Mouse (Mus musculus): ENCODE data around the gene Mars. TPM values are rescaled to one million over a fixed set of nuclear protein-coding genes. Genes with fewer than 3 reads are reported as not detected.
A peak's percentile ranks its signal among the peaks of the same experiment; 100 is the strongest.

Gene Mars
- 10 to 100 TPM; 85.5 to 89.5 TPM for total RNA-seq (2021)
- long read RNA-seq, experiment 1, transcript Mars-201 (21 exons, 2,939 nt): major isoform, 95 of 129 reads
- long read RNA-seq, experiment 1, transcript Mars-206 (22 exons, 2,962 nt): minor isoform, 9 of 129 reads
- long read RNA-seq, experiment 1, partial matches to known transcripts: 15 of 129 reads
- long read RNA-seq, experiment 1, other reads (novel, unspliced or antisense): 9 of 129 reads
- long read RNA-seq, experiment 2, transcript Mars-206 (22 exons, 2,962 nt): minor isoform, 11 of 294 reads
- long read RNA-seq, experiment 2, transcript Mars-205 (20 exons, 3,065 nt): minor isoform, 8 of 294 reads
- long read RNA-seq, experiment 2, transcript Mars-201 (21 exons, 2,939 nt): major isoform, 227 of 294 reads
- long read RNA-seq, experiment 2, partial matches to known transcripts: 25 of 294 reads
- long read RNA-seq, experiment 2, other reads (novel, unspliced or antisense): 23 of 294 reads

- peak; percentile 71 to 87 for DNase-seq (ENCODE audit: low spot score in 2 of 2)
Measured at GRCm38 (mm10) chr10:127311476-127312355, at the start of gene Mars. TSS of gene Mars (minus strand) at chr10:127311786.

GRCm38 (mm10) chr10:127360714-127361113, 49.1 kb upstream of the Mars start:
- no peak for DNase-seq (ENCODE audit: low spot score in 2 of 2)

GRCm38 (mm10) chr10:127355336-127355735, 43.8 kb upstream of the Mars start:
- no peak for DNase-seq (ENCODE audit: low spot score in 2 of 2)

GRCm38 (mm10) chr10:127353909-127354895, 42.6 kb upstream of the Mars start, which contains the start of gene Inhbe:
TSS of gene Inhbe (minus strand) at chr10:127354411.
- DNase-seq (ENCODE audit: low spot score in 2 of 2): no peak

GRCm38 (mm10) chr10:127352766-127353165, 41.2 kb upstream of the Mars start:
- no peak for DNase-seq (ENCODE audit: low spot score in 2 of 2)

- no peak for DNase-seq (ENCODE audit: low spot score in 2 of 2)
Measured at GRCm38 (mm10) chr10:127352187-127352586, 40.6 kb upstream of the Mars start.

GRCm38 (mm10) chr10:127351719-127352118, 40.1 kb upstream of the Mars start:
- no peak for DNase-seq (ENCODE audit: low spot score in 2 of 2)

GRCm38 (mm10) chr10:127351285-127351595, 39.7 kb upstream of the Mars start:
- no peak for DNase-seq (ENCODE audit: low spot score in 2 of 2)

- DNase-seq (ENCODE audit: low spot score in 2 of 2): no peak
Measured at GRCm38 (mm10) chr10:127350594-127351284, 39.2 kb upstream of the Mars start.

- no peak for DNase-seq (ENCODE audit: low spot score in 2 of 2)
Measured at GRCm38 (mm10) chr10:127349810-127350209, 38.2 kb upstream of the Mars start.

- no peak for DNase-seq (ENCODE audit: low spot score in 2 of 2)
Measured at GRCm38 (mm10) chr10:127348957-127349356, 37.4 kb upstream of the Mars start.

GRCm38 (mm10) chr10:127346173-127346572, 34.6 kb upstream of the Mars start:
- DNase-seq (ENCODE audit: low spot score in 2 of 2): no peak

- no peak for DNase-seq (ENCODE audit: low spot score in 2 of 2)
Measured at GRCm38 (mm10) chr10:127343029-127343428, 31.4 kb upstream of the Mars start.

GRCm38 (mm10) chr10:127341891-127342639, 30.5 kb upstream of the Mars start, which contains the start of gene Gli1:
TSS of gene Gli1 (minus strand) at chr10:127341974.
- DNase-seq (ENCODE audit: low spot score in 2 of 2): peak; percentile 50 to 75

- DNase-seq (ENCODE audit: low spot score in 2 of 2): no peak
Measured at GRCm38 (mm10) chr10:127341360-127341690, 29.7 kb upstream of the Mars start.

- no peak for DNase-seq (ENCODE audit: low spot score in 2 of 2)
Measured at GRCm38 (mm10) chr10:127340577-127341359, 29.2 kb upstream of the Mars start.

GRCm38 (mm10) chr10:127339683-127340576, 28.3 kb upstream of the Mars start:
- no peak for DNase-seq (ENCODE audit: low spot score in 2 of 2)
